Mouse (Mus musculus): ENCODE measurements around the gene Sord. TPM values are rescaled to one million over a fixed set of nuclear protein-coding genes. Genes with fewer than 3 reads are reported as not detected.

Gene Sord
- polyA plus RNA-seq, 1 experiment from 2014 or later, result 16.2 TPM

DNA sequence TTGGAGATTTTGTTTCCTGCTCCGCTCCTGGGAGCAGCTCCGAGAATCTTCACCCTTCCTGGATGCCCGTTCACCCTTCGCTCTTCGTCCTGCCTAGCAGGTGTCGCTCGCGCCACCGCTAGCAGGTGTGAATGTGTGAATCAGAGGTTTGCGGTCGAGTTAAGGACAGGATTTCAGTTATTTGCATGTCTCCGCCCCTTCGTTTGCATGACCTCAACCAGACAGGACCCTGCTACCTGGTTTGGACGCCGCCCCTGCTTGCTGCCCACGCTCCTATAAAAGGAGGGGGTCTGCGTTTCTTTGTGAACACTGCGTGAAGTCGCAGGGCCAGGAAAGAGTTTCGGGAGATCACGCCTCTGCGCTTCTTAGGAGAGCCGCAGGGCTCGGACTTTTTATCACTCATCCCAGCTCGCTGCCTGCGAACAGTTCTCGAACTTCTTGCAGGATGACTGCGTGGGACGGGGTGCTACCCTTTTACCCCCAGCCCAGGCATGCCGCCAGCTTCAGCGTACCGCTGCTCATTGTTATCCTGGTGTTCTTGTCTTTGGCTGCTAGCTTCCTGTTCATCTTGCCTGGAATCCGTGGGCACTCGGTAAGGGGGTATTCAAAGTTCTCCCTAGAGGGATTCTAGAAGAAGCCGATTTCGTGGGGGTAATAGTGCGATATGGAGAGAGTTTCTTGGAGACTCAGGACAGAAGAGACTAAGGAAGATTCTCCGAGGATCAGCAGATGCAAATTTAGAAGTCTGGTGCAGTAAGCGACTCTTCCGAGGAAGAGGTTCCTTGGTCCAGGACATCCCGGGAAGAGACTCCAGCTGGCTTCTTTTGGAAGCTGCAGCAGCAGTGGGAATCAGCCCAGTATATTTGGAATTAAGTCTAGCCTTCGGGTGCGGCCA lies 64.3 kb downstream of the Sord start, which contains the start of gene Duoxa2:
TSS of gene Duoxa2 (plus strand) at position 305 of the 895 bp plus-strand sequence.
- Histone ChIP-seq H3K27me3 (peaks cover 83% of the 10 kb centered on the region), H3K4me1 (peaks cover 38% of the 10 kb centered on the region), H3K4me2 (replicated peaks) (peak within 1 kb of the TSS; percentile 35), H3K9me3 (no peaks in the 10 kb centered on the region), H3K36me3 (no peaks in the 10 kb centered on the region), H3K27ac (replicated peaks) (no peak within 1 kb of the TSS), H3K4me3 (peak within 1 kb of the TSS; percentile 21), H3K9ac (replicated peaks) (no peak within 1 kb of the TSS)
- 1% methylated on average over 43 of the region's 43 CpGs for WGBS
- no peak for ATAC-seq (replicated peaks)

DNA sequence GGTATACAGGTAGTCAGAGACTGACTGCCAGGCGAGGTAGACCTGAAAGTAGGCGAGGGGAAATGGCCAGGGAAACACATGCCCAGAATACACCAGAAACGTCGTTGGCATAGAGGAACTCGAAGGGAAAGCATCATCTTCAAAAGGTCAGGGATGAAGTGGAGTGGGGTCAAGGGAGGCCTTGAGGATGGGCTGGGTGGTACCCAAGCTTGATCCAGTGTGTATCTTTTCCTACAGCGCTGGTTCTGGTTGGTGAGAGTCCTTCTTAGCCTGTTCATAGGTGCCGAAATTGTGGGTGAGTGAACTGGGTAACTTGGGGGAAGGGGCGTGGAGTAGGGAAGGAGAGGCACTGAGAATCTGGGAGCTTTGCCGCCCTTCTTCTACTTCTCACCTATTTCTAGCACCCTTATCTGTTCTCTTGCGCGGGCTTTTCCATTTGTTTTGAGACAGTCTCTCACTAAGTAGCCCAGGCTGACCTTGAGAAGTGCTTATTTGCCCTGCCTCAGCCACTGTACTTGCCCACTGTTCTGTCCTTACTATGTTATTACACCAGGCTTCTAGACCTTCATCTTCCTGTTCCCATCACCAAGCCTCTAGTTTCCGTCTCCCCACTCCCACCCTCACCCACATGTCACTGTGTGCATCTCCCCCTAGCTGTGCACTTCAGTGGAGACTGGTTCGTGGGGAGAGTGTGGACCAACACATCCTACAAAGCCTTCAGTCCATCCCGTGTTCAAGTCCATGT lies 65.5 kb downstream of the Sord start:
- no peak for ATAC-seq (replicated peaks)
- no peak overlapping the region for H3K9ac ChIP-seq (replicated peaks)
- no peak overlapping the region for H3K27ac ChIP-seq (replicated peaks)
- no peak overlapping the region for H3K4me2 ChIP-seq (replicated peaks)
- H3K27me3 ChIP-seq, result peaks cover 85% of the 10 kb centered on the region
- H3K4me1 ChIP-seq, result peaks cover 38% of the 10 kb centered on the region
- 13% methylated on average over 14 of the region's 14 CpGs for WGBS
- no peak overlapping the region for H3K4me3 ChIP-seq
- H3K36me3 ChIP-seq, result no peaks in the 10 kb centered on the region
- no peaks in the 10 kb centered on the region for H3K9me3 ChIP-seq

- no peak overlapping the region for H3K27ac ChIP-seq (replicated peaks)
- H3K4me1 ChIP-seq, result peaks cover 38% of the 10 kb centered on the region
- H3K36me3 ChIP-seq, result no peaks in the 10 kb centered on the region
- no peak overlapping the region for H3K9ac ChIP-seq (replicated peaks)
- WGBS, result 4% methylated on average over 14 of the region's 14 CpGs
- H3K4me3 ChIP-seq, result peak overlapping the region; percentile 50
- no peak for ATAC-seq (replicated peaks)
- H3K9me3 ChIP-seq, result no peaks in the 10 kb centered on the region
- H3K4me2 ChIP-seq (replicated peaks), result peak overlapping the region; percentile 93
- peaks cover 83% of the 10 kb centered on the region for H3K27me3 ChIP-seq
Measured at GRCm38 (mm10) chr2:122300656-122301020, 66.1 kb downstream of the Sord start.

DNA sequence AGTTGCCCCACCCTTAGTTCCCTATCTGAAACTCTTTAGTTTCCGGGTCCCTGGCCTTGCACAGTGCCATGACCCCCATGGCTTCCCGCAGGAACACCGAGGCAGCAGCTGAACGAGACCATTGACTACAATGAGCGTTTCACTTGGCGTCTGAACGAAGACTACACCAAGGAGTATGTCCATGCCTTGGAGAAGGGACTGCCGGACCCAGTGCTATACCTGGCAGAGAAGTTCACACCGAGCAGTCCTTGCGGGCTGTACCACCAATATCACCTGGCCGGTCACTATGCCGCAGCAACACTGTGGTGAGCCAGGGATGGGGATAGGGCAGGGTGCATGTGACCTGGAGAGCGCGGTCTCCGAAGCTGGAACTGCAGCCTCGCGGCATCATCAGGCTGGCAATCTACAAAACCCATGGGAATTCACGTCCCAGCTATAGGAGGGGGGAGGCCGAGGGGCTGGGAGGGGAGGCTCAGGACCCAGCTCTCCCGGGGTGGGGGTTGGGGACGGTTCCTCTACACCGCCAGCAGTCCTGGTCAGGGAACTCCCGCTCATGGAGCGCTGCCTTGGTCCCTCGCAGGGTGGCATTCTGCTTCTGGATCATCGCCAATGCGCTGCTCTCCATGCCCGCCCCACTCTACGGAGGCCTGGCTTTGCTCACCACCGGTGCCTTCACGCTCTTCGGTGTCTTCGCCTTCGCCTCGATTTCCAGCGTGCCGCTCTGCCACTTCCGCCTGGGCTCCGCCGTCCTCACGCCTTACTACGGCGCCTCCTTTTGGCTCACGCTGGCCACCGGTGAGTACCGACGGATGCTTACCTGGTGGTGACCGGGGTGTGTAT lies 66.8 kb downstream of the Sord start:
- Histone ChIP-seq H3K36me3 (no peaks in the 10 kb centered on the region), H3K9ac (replicated peaks) (peak overlapping the region; percentile 45), H3K27ac (replicated peaks) (no peak overlapping the region), H3K27me3 (peaks cover 80% of the 10 kb centered on the region), H3K4me1 (peaks cover 38% of the 10 kb centered on the region), H3K4me3 (peak overlapping the region; percentile 50), H3K4me2 (replicated peaks) (peak overlapping the region; percentile 93), H3K9me3 (no peaks in the 10 kb centered on the region)
- ATAC-seq (replicated peaks), result peak; percentile 52
- WGBS, result 1% methylated on average over 45 of the region's 48 CpGs

- no peak for ATAC-seq (replicated peaks)
- WGBS, result 8% methylated on average over 23 of the region's 23 CpGs
- Histone ChIP-seq H3K9ac (replicated peaks) (peak overlapping the region; percentile 45), H3K36me3 (no peaks in the 10 kb centered on the region), H3K27me3 (peaks cover 76% of the 10 kb centered on the region), H3K4me1 (peaks cover 38% of the 10 kb centered on the region), H3K4me3 (peak overlapping the region; percentile 50), H3K9me3 (no peaks in the 10 kb centered on the region), H3K4me2 (replicated peaks) (peak overlapping the region; percentile 93), H3K27ac (replicated peaks) (no peak overlapping the region)
Measured at GRCm38 (mm10) chr2:122301921-122302573, 67.5 kb downstream of the Sord start.

- Histone ChIP-seq H3K9me3 (no peaks in the 10 kb centered on the region), H3K27me3 (peaks cover 72% of the 10 kb centered on the region), H3K9ac (replicated peaks) (no peak overlapping the region), H3K36me3 (no peaks in the 10 kb centered on the region), H3K27ac (replicated peaks) (no peak overlapping the region), H3K4me1 (peaks cover 32% of the 10 kb centered on the region), H3K4me3 (no peak overlapping the region), H3K4me2 (replicated peaks) (no peak overlapping the region)
- peak; percentile 65 for ATAC-seq (replicated peaks)
- 12% methylated on average over 9 of the region's 9 CpGs for WGBS
Measured at GRCm38 (mm10) chr2:122302574-122303241, 68.2 kb downstream of the Sord start.

DNA sequence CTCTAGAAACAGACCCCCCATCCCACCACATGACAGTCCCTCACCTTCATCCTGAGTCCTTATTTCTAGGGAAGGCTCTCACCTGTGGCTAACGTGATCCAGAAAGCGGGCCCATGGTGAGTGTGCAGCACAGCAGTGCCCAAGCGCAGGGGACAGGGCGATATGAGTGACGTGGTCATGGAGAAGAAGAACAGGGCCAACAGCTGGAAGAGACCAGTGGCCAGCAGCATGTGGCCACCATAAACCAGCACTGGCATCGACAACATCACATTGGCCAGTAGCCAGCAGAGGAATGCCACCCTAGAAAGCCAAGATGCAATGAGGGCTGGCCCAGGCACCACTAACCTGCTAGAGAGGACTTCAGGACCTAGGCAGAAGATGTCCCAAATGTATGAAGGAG lies 70.0 kb downstream of the Sord start:
- Histone ChIP-seq H3K4me2 (replicated peaks) (no peak overlapping the region), H3K4me1 (peaks cover 16% of the 10 kb centered on the region), H3K36me3 (no peaks in the 10 kb centered on the region), H3K9ac (replicated peaks) (no peak overlapping the region), H3K9me3 (no peaks in the 10 kb centered on the region), H3K27ac (replicated peaks) (no peak overlapping the region), H3K27me3 (peaks cover 54% of the 10 kb centered on the region), H3K4me3 (no peak overlapping the region)
- no peak for ATAC-seq (replicated peaks)
- WGBS, result 93% methylated on average over 6 of the region's 6 CpGs

DNA sequence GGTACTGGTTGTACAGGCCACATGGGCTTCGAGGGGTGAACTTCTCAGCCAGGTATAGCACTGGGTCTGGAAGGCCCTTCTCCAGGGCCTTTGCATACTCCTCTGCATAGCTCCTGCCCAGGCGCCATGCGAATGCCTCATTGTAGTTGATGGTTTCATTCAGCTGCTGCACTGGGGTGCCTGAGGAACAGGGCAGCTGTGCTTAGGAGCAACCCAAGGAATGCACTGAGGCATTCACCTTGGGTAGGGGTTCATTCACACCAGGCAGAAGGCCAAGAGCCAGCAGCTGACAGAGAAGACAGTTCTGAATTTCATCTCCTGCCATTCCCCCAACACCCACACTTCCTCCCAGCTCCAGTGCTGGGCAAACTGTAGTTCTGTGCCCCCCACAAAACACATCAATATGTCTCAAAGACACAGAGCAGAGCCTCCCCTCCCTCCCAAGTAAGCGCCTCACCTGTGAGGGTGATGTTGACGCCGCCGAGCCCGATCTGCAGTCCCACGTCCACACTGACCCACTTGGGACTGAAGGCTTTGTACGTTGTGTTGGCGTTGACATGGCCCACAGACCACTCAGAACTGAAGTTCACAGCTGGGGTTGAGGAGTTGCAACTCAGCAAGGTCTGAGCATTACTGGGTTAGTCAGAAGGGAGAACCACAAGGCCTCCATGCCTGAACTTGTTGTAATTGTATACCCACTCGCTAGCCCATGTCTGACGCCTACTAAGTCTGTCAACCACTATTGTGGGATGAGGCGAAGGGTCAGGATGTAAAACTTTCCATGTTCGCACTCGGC lies 70.7 kb downstream of the Sord start:
- no peaks in the 10 kb centered on the region for H3K9me3 ChIP-seq
- H3K27ac ChIP-seq (replicated peaks), result no peak overlapping the region
- WGBS, result 86% methylated on average over 16 of the region's 16 CpGs
- H3K4me3 ChIP-seq, result no peak overlapping the region
- H3K4me2 ChIP-seq (replicated peaks), result no peak overlapping the region
- peaks cover 16% of the 10 kb centered on the region for H3K4me1 ChIP-seq
- H3K27me3 ChIP-seq, result peaks cover 46% of the 10 kb centered on the region
- ATAC-seq (replicated peaks), result no peak
- H3K9ac ChIP-seq (replicated peaks), result no peak overlapping the region
- H3K36me3 ChIP-seq, result no peaks in the 10 kb centered on the region

DNA sequence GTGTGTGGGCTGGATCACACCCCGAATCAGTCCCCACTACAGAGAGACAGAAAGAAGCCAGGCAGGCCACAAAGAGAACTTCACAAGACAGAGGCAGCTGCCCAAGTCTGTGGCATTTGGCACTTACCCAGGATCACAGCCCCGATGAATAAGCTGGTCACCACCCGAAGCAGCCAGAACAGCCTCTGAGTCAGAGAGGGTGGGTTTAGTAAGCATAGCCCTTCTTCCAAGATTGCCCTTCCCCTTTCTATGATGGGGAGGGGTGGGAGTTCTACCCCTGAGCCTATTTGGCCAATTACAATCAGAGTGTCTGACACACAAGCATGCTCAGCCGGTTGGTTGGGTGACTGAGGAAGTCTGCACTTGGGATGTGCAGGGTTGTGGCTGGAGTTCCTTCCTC lies 71.6 kb downstream of the Sord start:
- Histone ChIP-seq H3K4me1 (peaks cover 12% of the 10 kb centered on the region), H3K4me3 (no peak overlapping the region), H3K27ac (replicated peaks) (no peak overlapping the region), H3K4me2 (replicated peaks) (no peak overlapping the region), H3K9ac (replicated peaks) (no peak overlapping the region), H3K9me3 (no peaks in the 10 kb centered on the region), H3K36me3 (no peaks in the 10 kb centered on the region), H3K27me3 (peaks cover 39% of the 10 kb centered on the region)
- WGBS, result 48% methylated on average over 4 of the region's 4 CpGs
- no peak for ATAC-seq (replicated peaks)

GRCm38 (mm10) chr2:122309647-122310046 lies 75.1 kb downstream of the Sord start:
- ATAC-seq (replicated peaks), result no peak
- peaks cover 12% of the 10 kb centered on the region for H3K4me1 ChIP-seq
- 46% methylated on average over 3 of the region's 3 CpGs for WGBS

More at GRCm38 (mm10) chr2:122309647-122310046, 75.1 kb downstream of the Sord start:
- no peak overlapping the region for H3K4me3 ChIP-seq
- no peak overlapping the region for H3K27ac ChIP-seq (replicated peaks)
- peaks cover 41% of the 10 kb centered on the region for H3K27me3 ChIP-seq
- no peaks in the 10 kb centered on the region for H3K9me3 ChIP-seq
- H3K4me2 ChIP-seq (replicated peaks), result no peak overlapping the region
- H3K36me3 ChIP-seq, result no peaks in the 10 kb centered on the region
- H3K9ac ChIP-seq (replicated peaks), result no peak overlapping the region
